Mouse (Mus musculus) adrenal gland (tissue): Measurements from ENCODE around the gene Thap3.

Source experiments
- intact Hi-C: fragments of 180-260 bp; cut with DNase I; formaldehyde crosslinking; loops from one replicate; pipeline ENCODE4 v1.15.1; 2025

Gene Thap3

DNA sequence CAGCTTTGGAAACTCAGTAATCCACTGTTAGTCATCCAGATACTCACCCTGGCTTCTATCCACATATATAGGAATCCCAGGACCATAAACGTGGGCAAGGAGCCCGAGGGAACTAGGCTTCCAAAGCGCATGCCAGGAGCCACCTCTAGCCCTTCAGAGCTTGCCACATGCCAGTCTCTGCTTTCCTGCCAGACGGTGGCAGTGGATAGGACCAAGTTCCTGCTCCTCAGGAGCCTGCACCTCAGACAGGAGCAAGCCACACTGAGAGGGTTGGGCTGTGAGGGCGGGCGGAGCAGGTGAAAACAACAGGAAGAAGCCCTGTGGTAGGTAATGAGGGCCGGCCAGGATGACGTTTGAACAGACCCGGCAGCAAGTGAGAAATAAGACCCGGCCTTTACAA lies 2.9 kb downstream of the Thap3 start:
- intact Hi-C loops: loop anchor here (5.0 kb wide), 1 partner anchor 106 kb away; no protein-coding TSS in a partner anchor

GRCm38 (mm10) chr4:151983560-151983959 lies 5.2 kb downstream of the Thap3 start:
- intact Hi-C loops: loop anchor here (5.0 kb wide), 1 partner anchor 49 kb away; no protein-coding TSS in a partner anchor

DNA sequence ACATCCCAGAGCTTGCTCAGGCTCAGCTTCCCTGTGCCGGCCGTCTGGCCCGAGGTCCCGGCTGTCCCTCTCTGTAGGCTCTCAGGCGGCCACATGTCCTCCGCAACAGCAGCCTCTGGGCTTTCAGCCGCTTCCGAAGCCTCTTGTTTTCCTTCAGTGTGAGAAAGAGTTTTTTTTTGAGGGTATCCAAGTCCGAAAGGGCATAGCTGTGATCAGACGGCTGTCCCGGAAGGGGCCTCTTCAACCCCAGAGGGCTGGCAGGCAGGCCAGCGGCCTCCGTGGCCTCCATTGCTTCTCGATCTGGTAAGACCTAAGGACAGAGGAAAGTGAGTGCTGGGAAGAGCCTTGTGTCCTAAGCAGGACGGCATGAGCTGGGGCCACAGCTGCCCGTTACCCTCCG lies 5.8 kb downstream of the Thap3 start:
- intact Hi-C loops: loop anchor here (5.0 kb wide), 1 partner anchor 49 kb away; no protein-coding TSS in a partner anchor

GRCm38 (mm10) chr4:151981363-151981762 lies 7.4 kb downstream of the Thap3 start:
- intact Hi-C loops: loop anchor here (5.0 kb wide), 1 partner anchor 51 kb away; no protein-coding TSS in a partner anchor

- intact Hi-C loops: loop anchor here (5.0 kb wide), 1 partner anchor 52 kb away; no protein-coding TSS in a partner anchor
Measured at GRCm38 (mm10) chr4:151980699-151981098, 8.1 kb downstream of the Thap3 start.

DNA sequence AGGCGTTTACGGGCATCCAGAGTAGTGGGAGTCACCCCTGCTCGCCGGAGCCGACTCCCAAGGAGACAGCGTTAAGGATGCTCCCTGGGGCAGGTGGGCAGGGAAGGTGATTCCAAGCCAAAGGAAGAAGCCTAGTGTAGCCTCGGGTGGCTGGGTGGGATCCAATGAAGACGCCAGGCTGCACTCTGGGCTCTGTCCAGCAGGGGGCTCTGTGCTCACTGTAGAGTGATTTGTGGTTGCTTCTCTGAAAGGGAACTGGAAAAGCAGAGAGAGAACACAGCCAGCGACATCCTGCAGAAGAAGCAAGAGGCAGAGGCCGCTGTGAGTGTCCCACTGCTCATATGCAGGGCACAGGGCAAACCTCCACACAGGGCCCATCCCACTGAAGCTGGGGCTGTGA lies 11.0 kb downstream of the Thap3 start:
- intact Hi-C loops: no loop called here

DNA sequence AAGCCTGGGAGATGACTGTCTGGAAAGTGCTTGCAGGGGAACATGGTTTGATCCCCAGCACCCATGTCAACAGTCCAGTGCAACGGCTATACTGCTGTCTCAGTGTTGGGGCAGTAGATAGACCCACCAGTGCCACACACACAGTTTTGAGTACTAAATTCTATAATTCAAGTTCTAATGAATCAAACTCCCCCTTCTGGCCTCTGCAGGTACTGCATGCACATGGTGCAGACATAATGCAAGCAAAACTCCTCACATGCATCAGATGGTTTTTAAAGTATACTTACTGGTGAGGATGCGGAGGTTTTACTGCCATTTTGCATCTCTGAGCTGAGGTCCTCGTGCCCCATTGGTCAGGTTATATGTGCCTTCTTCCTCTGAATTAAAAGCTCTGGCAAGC lies 13.4 kb downstream of the Thap3 start:
- intact Hi-C loops: no loop called here

DNA sequence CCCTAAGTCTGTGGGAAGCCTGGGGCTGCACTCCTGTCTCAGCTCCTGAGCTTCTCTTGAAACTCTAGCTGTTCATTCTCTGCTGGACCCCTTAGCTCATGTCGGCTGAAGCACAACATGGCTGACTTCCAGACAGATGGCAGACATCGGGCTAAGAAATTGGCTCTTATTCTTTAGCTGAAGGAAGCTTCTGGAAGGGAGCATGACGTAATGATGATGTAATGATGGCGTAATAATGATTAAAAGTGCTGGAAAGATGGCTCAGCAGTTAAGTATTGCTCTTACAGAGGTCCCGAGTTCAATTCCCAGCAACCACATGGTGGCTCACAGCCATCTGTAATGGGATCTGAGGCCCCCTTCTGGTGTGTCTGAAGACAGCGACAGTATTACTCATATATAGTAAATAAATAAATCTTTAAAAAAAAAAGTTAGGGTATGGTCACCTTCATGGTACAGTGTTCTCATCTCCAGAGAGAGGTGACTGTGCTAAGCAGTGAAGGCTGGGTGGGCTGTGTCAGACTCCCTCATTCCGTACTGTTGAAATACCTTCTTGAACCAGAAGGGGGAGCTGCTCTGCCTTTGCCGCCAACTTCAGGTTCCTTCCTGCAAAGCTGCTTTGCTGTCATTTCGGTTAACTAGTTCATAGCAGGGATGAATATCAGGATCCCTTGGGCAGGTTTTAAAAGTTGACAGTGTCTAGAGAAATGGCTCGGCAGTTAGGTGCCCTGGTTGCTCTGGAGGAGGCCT lies 16.4 kb downstream of the Thap3 start:
- intact Hi-C loops: no loop called here

- intact Hi-C loops: no loop called here
Measured at GRCm38 (mm10) chr4:151968204-151968921, 20.4 kb downstream of the Thap3 start.

- intact Hi-C loops: no loop called here
Measured at GRCm38 (mm10) chr4:151962817-151963216, 26.0 kb downstream of the Thap3 start.

DNA sequence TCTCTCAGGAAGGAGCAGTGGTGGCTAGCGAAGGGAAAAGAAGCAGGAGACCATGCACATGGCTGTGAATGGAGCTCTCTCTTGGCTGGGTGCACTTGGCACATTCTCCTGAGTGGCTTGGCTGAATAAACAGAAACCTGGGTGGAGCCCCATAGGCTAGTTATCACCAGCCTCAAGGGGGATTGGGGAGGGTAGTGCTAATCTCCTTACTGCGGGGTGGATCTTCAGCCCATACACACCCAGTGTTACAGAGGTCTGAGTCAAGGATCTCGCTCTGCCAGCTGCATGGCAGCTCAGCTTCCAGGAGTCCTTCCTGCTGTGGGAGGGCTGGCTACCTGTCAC lies 28.3 kb downstream of the Thap3 start:
- intact Hi-C loops: no loop called here

DNA sequence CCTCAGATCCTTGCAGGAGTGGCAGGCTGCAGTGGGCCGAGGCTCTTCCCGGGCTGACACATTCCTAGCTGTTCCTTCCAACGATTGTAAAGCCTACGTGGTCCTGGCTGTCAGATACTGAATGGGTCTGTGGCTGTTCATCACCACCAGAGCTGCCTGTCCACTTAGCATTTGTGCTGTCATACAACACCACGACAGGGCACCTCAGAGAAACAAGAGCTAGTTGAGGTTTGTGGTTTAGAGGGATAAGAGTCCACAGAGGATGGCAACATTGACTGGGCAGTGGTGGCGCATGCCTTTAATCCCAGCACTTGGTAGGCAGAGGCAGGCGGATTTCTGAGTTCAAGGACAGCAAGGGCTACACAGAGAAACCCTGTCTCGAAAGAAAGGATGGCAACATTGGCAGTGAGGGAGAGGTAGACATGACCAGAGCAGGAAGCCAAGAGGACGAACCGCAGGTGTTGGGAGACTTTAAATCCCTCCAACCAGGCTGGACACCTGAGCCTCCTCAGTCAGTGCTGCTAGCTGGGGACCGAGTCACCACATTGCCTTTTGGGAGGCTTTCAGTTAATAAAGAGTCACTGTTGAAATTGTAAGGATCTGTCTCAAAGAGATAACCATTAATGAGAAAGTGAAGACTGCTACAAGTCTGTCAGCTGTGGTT lies 28.8 kb downstream of the Thap3 start:
- intact Hi-C loops: no loop called here

GRCm38 (mm10) chr4:151957584-151958315 lies 31.0 kb downstream of the Thap3 start:
- intact Hi-C loops: no loop called here

- intact Hi-C loops: no loop called here
Measured at GRCm38 (mm10) chr4:151955791-151956190, 33.0 kb downstream of the Thap3 start.

GRCm38 (mm10) chr4:151953209-151953608 lies 35.6 kb downstream of the Thap3 start:
- intact Hi-C loops: no loop called here

- intact Hi-C loops: no loop called here
Measured at GRCm38 (mm10) chr4:151948497-151949471, 40.0 kb downstream of the Thap3 start.

GRCm38 (mm10) chr4:151946211-151946610 lies 42.6 kb downstream of the Thap3 start:
- intact Hi-C loops: no loop called here

- intact Hi-C loops: no loop called here
Measured at GRCm38 (mm10) chr4:151938089-151938488, 50.7 kb downstream of the Thap3 start.

DNA sequence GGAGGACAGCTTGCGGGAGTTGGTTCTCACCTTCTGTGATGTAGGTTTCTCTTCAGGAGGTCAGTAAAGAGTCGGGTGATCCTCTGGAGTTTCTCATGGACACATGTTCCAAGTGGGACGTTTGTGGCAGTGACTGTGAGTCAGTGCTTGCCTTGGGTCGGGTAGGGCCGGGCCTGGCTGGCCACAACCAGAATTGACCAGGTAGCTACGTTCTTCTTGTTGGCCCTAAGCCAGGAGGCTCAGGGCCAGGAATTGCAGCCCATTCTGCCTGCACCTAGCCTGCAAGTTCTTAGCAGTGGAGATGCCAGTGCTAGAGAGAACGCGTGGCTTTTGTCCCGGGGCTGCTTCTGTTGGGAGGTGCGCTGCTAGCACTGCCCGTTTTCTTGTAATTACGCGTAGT lies 51.4 kb downstream of the Thap3 start:
- intact Hi-C loops: no loop called here

- intact Hi-C loops: no loop called here
Measured at GRCm38 (mm10) chr4:151934215-151934572, 54.6 kb downstream of the Thap3 start.
